27 mouse cellular contexts compared by ENCODE assay signal in the genomic region with DNA sequence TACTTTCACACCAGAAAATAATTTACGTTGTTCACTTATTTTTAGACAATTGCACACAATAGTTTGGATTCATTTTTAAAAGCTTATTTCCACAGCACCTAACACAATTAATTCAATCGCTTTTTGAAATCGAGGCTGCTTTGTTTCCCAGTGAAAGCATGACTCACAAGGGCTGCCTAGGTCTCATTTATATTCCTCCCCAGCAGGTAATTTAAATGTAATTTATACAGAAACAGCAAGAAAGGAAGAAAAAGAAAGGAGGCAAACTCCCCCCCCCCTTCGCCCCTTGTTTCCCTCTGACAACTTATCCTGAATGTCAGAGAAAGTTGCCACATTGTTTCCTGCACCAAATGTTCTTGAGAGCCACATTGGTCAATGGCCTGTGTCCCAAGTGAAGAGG.
"Had no signal": no experiment of that assay in that cellular context is flagged by ENCODE, and none has a peak within 500 bp of the region (broad histone marks: within the 10 kb centered on the region; RNA-seq: fewer than 3 reads in every experiment).

No protein-coding gene starts in this region.

- H3K4me3 ChIP-seq: heart, embryonic 10.5 days; heart, embryonic 12.5 days; hindbrain, embryonic 10.5 days; hindbrain, embryonic 13.5 days; hindbrain, embryonic 15.5 days; intestine, embryonic 15.5 days; layer of hippocampus, adult 2 months; left cerebral cortex, adult 2 months; limb, embryonic 10.5 days; limb, embryonic 12.5 days; liver, embryonic 13.5 days; liver, embryonic 15.5 days had no signal

- H3K4me1 ChIP-seq: heart, embryonic 10.5 days; heart, embryonic 12.5 days; hindbrain, embryonic 10.5 days; hindbrain, embryonic 13.5 days; hindbrain, embryonic 15.5 days; intestine, embryonic 15.5 days; limb, embryonic 10.5 days; limb, embryonic 12.5 days; liver, embryonic 13.5 days; liver, embryonic 15.5 days had no signal

- H3K27me3 ChIP-seq: heart, embryonic 12.5 days; hindbrain, embryonic 13.5 days; hindbrain, embryonic 15.5 days; intestine, embryonic 15.5 days; limb, embryonic 12.5 days; liver, embryonic 13.5 days; liver, embryonic 15.5 days had no signal

- ATAC-seq: inflammation-experienced regulatory T-cells, adult 6 months; intestine, embryonic 15.5 days; intestine, postnatal 0 days; liver, postnatal 0 days had no signal

- H3K36me3 ChIP-seq: heart, embryonic 10.5 days; heart, embryonic 12.5 days; hindbrain, embryonic 10.5 days; hindbrain, embryonic 13.5 days; hindbrain, embryonic 15.5 days; intestine, embryonic 15.5 days; limb, embryonic 10.5 days; limb, embryonic 12.5 days; liver, embryonic 13.5 days; liver, embryonic 15.5 days had no signal

- H3K9me3 ChIP-seq: heart, embryonic 10.5 days; heart, embryonic 12.5 days; hindbrain, embryonic 10.5 days; hindbrain, embryonic 13.5 days; hindbrain, embryonic 15.5 days; intestine, embryonic 15.5 days; limb, embryonic 10.5 days; limb, embryonic 12.5 days; liver, embryonic 13.5 days; liver, embryonic 15.5 days had no signal

- H3K9ac ChIP-seq: heart, embryonic 12.5 days; hindbrain, embryonic 13.5 days; hindbrain, embryonic 15.5 days; intestine, embryonic 15.5 days; limb, embryonic 12.5 days; liver, embryonic 13.5 days; liver, embryonic 15.5 days; liver, postnatal 0 days had no signal

- DNase-seq: gastrocnemius, postnatal 10 days; gastrocnemius, postnatal 25 days; heart, adult 18-20 months; heart, postnatal 10 days; heart, postnatal 4 days; kidney, adult 18-20 months; kidney, adult 8-10 months; kidney, postnatal 10 days; kidney, postnatal 25 days; kidney, postnatal 4 days; liver; liver, embryonic 13.5 days; liver, postnatal 0 days had no signal

- H3K27ac ChIP-seq: heart, embryonic 10.5 days; hindbrain, embryonic 10.5 days; hindbrain, embryonic 13.5 days; hindbrain, embryonic 15.5 days; intestine, embryonic 15.5 days; layer of hippocampus, adult 2 months; left cerebral cortex, adult 2 months; limb, embryonic 10.5 days; limb, embryonic 12.5 days; liver, embryonic 13.5 days; liver, embryonic 15.5 days had no signal

- H3K4me2 ChIP-seq: heart, embryonic 12.5 days; hindbrain, embryonic 13.5 days; hindbrain, embryonic 15.5 days; intestine, embryonic 15.5 days; limb, embryonic 12.5 days; liver, embryonic 11.5 days; liver, embryonic 13.5 days; liver, embryonic 15.5 days had no signal
